Mouse (Mus musculus): ENCODE results near the gene Mapk6. TPM values are rescaled to one million over a fixed set of nuclear protein-coding genes. Genes with fewer than 3 reads are reported as not detected.

Mapk6 gene
- total and polyA plus RNA-seq, 3 experiments: 19.6 to 91.0 (median 44.1) TPM

GRCm38 (mm10) chr9:75413206-75413605 lies 3.4 kb upstream of the Mapk6 start (continued):
- TF ChIP-seq MAZ (IDR thresholded peaks at IDR 0.05; ENCODE audit: low read depth, low read length): no peak

GRCm38 (mm10) chr9:75411584-75411983 lies 1.8 kb upstream of the Mapk6 start:
- H3K9ac ChIP-seq (ENCODE audit: control insufficient read depth, low read depth, low read length, poor library complexity, severe bottlenecking): no peak overlapping the region
- no peaks in the 10 kb centered on the region for H3K27me3 ChIP-seq (ENCODE audit: control insufficient read depth in 1 of 2, insufficient read depth in 2 of 2, low read length in 2 of 2)
- peak overlapping the region in 1 of 2 experiments; percentile 31; a peak in 3 of 4 replicates for H3K4me3 ChIP-seq (ENCODE audit: control insufficient read depth in 1 of 2, insufficient read depth in 1 of 2, low read depth in 2 of 2, low read length in 2 of 2)
- DNase-seq (ENCODE audit: low read depth, low spot score): peak; percentile 73
- H3K9me3 ChIP-seq (replicated peaks; ENCODE audit: insufficient read depth, low read length): no peaks in the 10 kb centered on the region
- peaks cover 0 to 23% of the 10 kb centered on the region in 2 experiments; a peak in 2 of 4 replicates for H3K36me3 ChIP-seq (ENCODE audit: control insufficient read depth in 1 of 2, insufficient read depth in 2 of 2, low read length in 2 of 2)
- TF ChIP-seq TAL1 (IDR thresholded peaks at IDR 0.05; ENCODE audit: low read length): no peak
- peak in 1 of 2 experiments; percentile 49; a peak in 2 of 4 replicates for TF ChIP-seq EP300 (IDR thresholded peaks at IDR 0.05; ENCODE audit: low read depth in 1 of 2, low read length in 2 of 2)
- no peak for TF ChIP-seq UBTF (IDR thresholded peaks at IDR 0.05; ENCODE audit: borderline replicate concordance, insufficient read depth, low read depth, low read length)
- TF ChIP-seq MXI1 (IDR thresholded peaks at IDR 0.05; ENCODE audit: low read depth, low read length): no peak
- TF ChIP-seq GABPA (IDR thresholded peaks at IDR 0.05; ENCODE audit: low read depth, low read length): no peak
- no peak for TF ChIP-seq CHD2 (IDR thresholded peaks at IDR 0.05; ENCODE audit: low read length)
- TF ChIP-seq ZNF384 (IDR thresholded peaks at IDR 0.05; ENCODE audit: low read depth, low read length): peak; percentile 89
- TF ChIP-seq MAZ (IDR thresholded peaks at IDR 0.05; ENCODE audit: low read depth, low read length): no peak
- TF ChIP-seq NELFE (IDR thresholded peaks at IDR 0.05; ENCODE audit: low read depth, low read length): no peak
- no peak for TF ChIP-seq TCF12 (IDR thresholded peaks at IDR 0.05; ENCODE audit: low read depth, low read length)
- TF ChIP-seq GATA1 (IDR thresholded peaks at IDR 0.05; ENCODE audit: low read depth, low read length): peak; percentile 65
- no peak for TF ChIP-seq POLR2AphosphoS2 (IDR thresholded peaks at IDR 0.05; ENCODE audit: low read length)
- no peak for TF ChIP-seq ZC3H11A (IDR thresholded peaks at IDR 0.05; ENCODE audit: low read depth, low read length)
- TF ChIP-seq HCFC1 (IDR thresholded peaks at IDR 0.05; ENCODE audit: low read depth, low read length): no peak
- no peak for TF ChIP-seq RCOR1 (IDR thresholded peaks at IDR 0.05; ENCODE audit: low read depth, low read length)
- TF ChIP-seq ETS1 (IDR thresholded peaks at IDR 0.05; ENCODE audit: low read depth, low read length): peak; percentile 85
- peak; percentile 96 for TF ChIP-seq MEF2A (IDR thresholded peaks at IDR 0.05; ENCODE audit: extremely low read depth, insufficient replicate concordance, low read depth, low read length, poor library complexity, severe bottlenecking)
- TF ChIP-seq BHLHE40 (IDR thresholded peaks at IDR 0.05; ENCODE audit: borderline replicate concordance, low read depth, low read length): 0 out of 2 replicates have a peak, but pooled peaks have one; percentile 43
- TF ChIP-seq E2F4 (IDR thresholded peaks at IDR 0.05; ENCODE audit: borderline replicate concordance, low read depth, low read length): no peak
- TF ChIP-seq USF1 (IDR thresholded peaks at IDR 0.05; ENCODE audit: low read depth, low read length): no peak
- no peak for TF ChIP-seq MYB (IDR thresholded peaks at IDR 0.05; ENCODE audit: low read depth, low read length)
- no peak for TF ChIP-seq MYC (IDR thresholded peaks at IDR 0.05; ENCODE audit: low read depth, low read length)
- TF ChIP-seq ELF1 (IDR thresholded peaks at IDR 0.05; ENCODE audit: low read depth, low read length): peak; percentile 6; the same call in 1 of the 2 replicates
- peaks cover 22% of the 10 kb centered on the region for H3K79me2 ChIP-seq (ENCODE audit: control insufficient read depth, insufficient read depth, low read length, poor library complexity)
- H3K4me1 ChIP-seq (ENCODE audit: control insufficient read depth in 1 of 2, insufficient read depth in 2 of 2, low read length in 2 of 2): peaks cover 9 to 20% of the 10 kb centered on the region in 2 experiments
- H3K27ac ChIP-seq (ENCODE audit: control insufficient read depth, low read depth, low read length): peak overlapping the region; percentile 91
